Mouse (Mus musculus) left cerebral cortex, adult 2 months (tissue): Measurements from ENCODE around the gene Rnf2. TPM values are rescaled to one million over a fixed set of nuclear protein-coding genes. Genes with fewer than 3 reads are reported as not detected.
"Not testable (repeated sequence)": the region's sequence is repeated elsewhere in the genome, so short reads cannot be mapped to it uniquely, and the experiment has no call there.

Experiments used
- DNase-seq, 2 experiments: peaks; one replicate each; pipeline ENCODE4 v3.0.0; 2021 to 2022; ENCODE audit warnings: low spot score in 2 of 2, mixed read lengths in 1 of 2; ENCODE audit errors: extremely low spot score in 1 of 2
- H3K27ac ChIP-seq: fragments of 200-600 bp; 2 replicates; pipeline ENCODE4 v1.8.1; 2022
- H3K4me3 ChIP-seq: fragments of 200-600 bp; 2 replicates; pipeline ENCODE4 v1.8.1; 2022
- CTCF ChIP-seq: fragments of 200-600 bp; IDR thresholded peaks from 2 replicates; pipeline ENCODE4 v1.8.1; 2022; ENCODE audit warnings: antibody characterized with exemption, mild to moderate bottlenecking, moderate library complexity
- intact Hi-C: fragments of 180-260 bp; cut with DNase I; formaldehyde crosslinking; loops from one replicate; pipeline ENCODE4 v1.15.1; 2025
- total RNA-seq, 2 experiments: library from RNA; stranded (reverse); gene quantifications; 2 replicates each; pipeline ENCODE4 v1.2.3; 2021

The Rnf2 gene
- total RNA-seq, 2 experiments from 2014 or later: 28.3 to 31.2 TPM

- DNase-seq: no peak
- Histone ChIP-seq H3K4me3 (no peak overlapping the region), H3K27ac (no peak overlapping the region)
- intact Hi-C loops: no loop called here
- TF ChIP-seq CTCF: no peak
These were observed 18.3 kb downstream of the Rnf2 start for GRCm38 (mm10) chr1:151482497-151482896.

- H3K27ac ChIP-seq, intact Hi-C loops, DNase-seq, H3K4me3 ChIP-seq: not testable (repeated sequence)
These were observed 28.4 kb downstream of the Rnf2 start for GRCm38 (mm10) chr1:151472386-151472785.

GRCm38 (mm10) chr1:151471429-151471828, 29.3 kb downstream of the Rnf2 start:
- H3K4me3 ChIP-seq: no peak overlapping the region
- TF ChIP-seq CTCF: no peak
- intact Hi-C loops: no loop called here

GRCm38 (mm10) chr1:151466571-151466970, 34.2 kb downstream of the Rnf2 start:
- no peak for DNase-seq
- Histone ChIP-seq H3K27ac (no peak overlapping the region), H3K4me3 (no peak overlapping the region)
- TF ChIP-seq CTCF: no peak
- intact Hi-C loops: no loop called here

More at GRCm38 (mm10) chr1:151471429-151471828, 29.3 kb downstream of the Rnf2 start:
- no peak overlapping the region for H3K27ac ChIP-seq
- DNase-seq: no peak

GRCm38 (mm10) chr1:151464914-151465313, 35.8 kb downstream of the Rnf2 start:
- TF ChIP-seq CTCF: no peak
- Histone ChIP-seq H3K27ac (no peak overlapping the region), H3K4me3 (no peak overlapping the region)
- intact Hi-C loops: no loop called here
- no peak for DNase-seq

- TF ChIP-seq CTCF: peak; percentile 1
- no peak for DNase-seq
- no peak overlapping the region for H3K27ac ChIP-seq
- intact Hi-C loops: no loop called here
- H3K4me3 ChIP-seq: no peak overlapping the region
These were observed 39.5 kb downstream of the Rnf2 start for GRCm38 (mm10) chr1:151461265-151461664.

- Histone ChIP-seq H3K27ac (no peak overlapping the region), H3K4me3 (no peak overlapping the region)
- no peak for TF ChIP-seq CTCF
- no peak for DNase-seq
- intact Hi-C loops: loop anchor here (10.0 kb wide), 1 partner anchor 1032 kb away; no protein-coding TSS in a partner anchor
These were observed 43.7 kb downstream of the Rnf2 start for GRCm38 (mm10) chr1:151457087-151457486.

GRCm38 (mm10) chr1:151451946-151452345, 48.8 kb downstream of the Rnf2 start:
- Histone ChIP-seq H3K27ac (no peak overlapping the region), H3K4me3 (no peak overlapping the region)
- no peak for DNase-seq
- intact Hi-C loops: loop anchor here (10.0 kb wide), 1 partner anchor 1027 kb away; no protein-coding TSS in a partner anchor
- no peak for TF ChIP-seq CTCF

- TF ChIP-seq CTCF: no peak
- no peak overlapping the region for H3K4me3 ChIP-seq
- intact Hi-C loops: loop anchor here (10.0 kb wide), 1 partner anchor 1026 kb away; no protein-coding TSS in a partner anchor
These were observed 49.9 kb downstream of the Rnf2 start for GRCm38 (mm10) chr1:151450851-151451250.

GRCm38 (mm10) chr1:151449866-151450265, 50.9 kb downstream of the Rnf2 start:
- Histone ChIP-seq H3K4me3 (no peak overlapping the region), H3K27ac (no peak overlapping the region)
- intact Hi-C loops: loop anchor here (10.0 kb wide), 1 partner anchor 1025 kb away; no protein-coding TSS in a partner anchor
- TF ChIP-seq CTCF: no peak
- no peak for DNase-seq

More at GRCm38 (mm10) chr1:151450851-151451250, 49.9 kb downstream of the Rnf2 start:
- no peak for DNase-seq
- no peak overlapping the region for H3K27ac ChIP-seq

GRCm38 (mm10) chr1:151435431-151435830, 65.3 kb downstream of the Rnf2 start:
- no peak for TF ChIP-seq CTCF
- intact Hi-C loops: no loop called here
- Histone ChIP-seq H3K4me3 (no peak overlapping the region), H3K27ac (no peak overlapping the region)
- no peak for DNase-seq

GRCm38 (mm10) chr1:151429316-151429715, 71.4 kb downstream of the Rnf2 start:
- H3K4me3 ChIP-seq: peak overlapping the region; percentile 81
- peak overlapping the region; percentile 98; the same call in 1 of the 2 replicates for H3K27ac ChIP-seq
- DNase-seq: no peak
- TF ChIP-seq CTCF: no peak
- intact Hi-C loops: loop anchor here (5.0 kb wide), 1 partner anchor 1037 kb away; the partner anchor contains the start of genes Odr4 and Tpr
